Mouse (Mus musculus) heart, adult 2 months (tissue): Measurements from ENCODE around the gene Prdm15.

Experiments used
- CTCF ChIP-seq: fragments of 200-600 bp; IDR thresholded peaks from 2 replicates; pipeline ENCODE4 v1.8.1; 2022; ENCODE audit warnings: antibody characterized with exemption, mild to moderate bottlenecking, moderate library complexity
- EP300 ChIP-seq: fragments of 200-500 bp; IDR thresholded peaks from 2 replicates; pipeline ENCODE4 v1.6.1; 2011; ENCODE audit warnings: low read depth, low read length, control low read depth; ENCODE audit not compliant: insufficient read depth
- POLR2A ChIP-seq: fragments of 200-500 bp; IDR thresholded peaks from 2 replicates; pipeline ENCODE4 v1.6.1; 2011; ENCODE audit warnings: mild to moderate bottlenecking, low read depth, low read length, control low read depth; ENCODE audit not compliant: insufficient read depth

- no peak for TF ChIP-seq POLR2A
- TF ChIP-seq CTCF = no peak
- TF ChIP-seq EP300 = no peak
Observed at GRCm38 (mm10) chr16:97759681-97760080, 92.0 kb downstream of the Prdm15 start.
